Mouse (Mus musculus): Measurements from ENCODE around the gene Tfap2e.

DNA sequence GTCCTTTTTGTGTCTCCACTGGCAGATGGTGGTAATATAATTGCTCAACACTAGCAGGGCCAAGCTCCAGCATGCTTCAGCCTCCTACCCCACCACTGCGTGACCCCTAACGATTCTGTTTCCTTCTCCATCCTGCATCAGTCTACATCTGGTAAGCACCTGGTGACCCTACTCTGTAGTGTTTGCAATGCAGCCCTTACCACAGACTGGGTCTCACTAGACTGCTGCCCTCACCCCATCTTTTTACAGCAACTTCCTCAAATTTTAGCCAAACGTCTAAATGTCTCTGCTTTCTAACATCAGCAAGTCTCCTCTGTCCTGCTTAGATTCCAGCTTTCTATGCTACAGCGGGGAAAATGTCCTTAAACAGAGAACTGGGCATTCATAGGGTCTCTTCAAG, 34.8 kb upstream of the Tfap2e start:
- TF ChIP-seq POLR2A (IDR thresholded peaks at IDR 0.05; ENCODE audit: control insufficient read depth, low read depth, low read length) (no peak), CTCF (IDR thresholded peaks at IDR 0.05; ENCODE audit: control insufficient read depth, insufficient read depth, insufficient replicate concordance, low read depth, low read length) (no peak)
